Mouse (Mus musculus): ENCODE measurements around the gene Napsa.
A peak's percentile ranks its signal among the peaks of the same experiment; 100 is the strongest.

Napsa gene

DNA sequence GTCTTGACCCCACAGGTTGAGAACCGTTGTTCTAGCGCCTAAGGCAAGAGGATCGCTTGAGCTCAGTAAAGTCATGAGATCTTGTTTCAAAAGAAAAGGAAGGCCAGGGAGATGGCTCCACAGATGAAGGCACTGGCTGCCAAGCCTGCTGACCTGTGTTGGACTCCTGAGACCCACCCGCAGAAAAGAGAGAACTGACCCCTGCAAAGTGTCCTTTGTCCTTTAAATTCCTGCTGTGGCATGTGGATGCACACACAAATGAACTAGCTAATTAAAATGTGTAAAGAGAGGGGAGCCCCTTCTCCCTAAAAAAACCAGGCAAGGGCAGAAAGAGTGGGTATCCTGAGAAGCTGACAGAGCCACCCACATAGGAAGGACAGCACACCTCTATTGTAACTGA is 369 bp upstream of the Napsa start:
- no peak for DNase-seq

DNA sequence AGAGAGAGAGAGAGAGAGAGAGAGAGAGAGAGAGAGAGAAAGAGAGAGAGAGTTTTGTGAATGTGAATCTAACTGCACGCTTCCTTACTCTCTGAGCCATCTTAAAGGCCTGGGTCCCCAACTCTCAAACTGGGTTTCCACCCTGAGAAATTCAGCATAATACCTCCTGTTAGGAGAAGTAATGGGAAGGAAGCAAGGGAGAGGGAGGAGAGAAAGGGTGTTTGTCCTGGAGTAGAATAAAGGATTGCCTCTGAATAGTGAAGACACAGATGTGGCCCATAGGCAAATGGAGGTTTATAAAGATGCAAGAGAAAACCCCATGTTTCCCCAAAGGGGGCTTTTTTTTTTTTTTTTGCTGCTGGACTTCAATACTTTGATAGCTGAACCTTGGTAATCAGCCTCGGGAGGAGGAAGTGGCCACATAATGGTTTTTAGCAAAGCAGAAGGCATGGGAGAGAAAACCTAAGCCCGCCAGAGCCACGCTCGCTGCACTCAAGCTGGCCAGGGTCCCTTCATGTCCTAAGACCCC is 840 bp downstream of the Napsa start:
- no peak for DNase-seq

DNA sequence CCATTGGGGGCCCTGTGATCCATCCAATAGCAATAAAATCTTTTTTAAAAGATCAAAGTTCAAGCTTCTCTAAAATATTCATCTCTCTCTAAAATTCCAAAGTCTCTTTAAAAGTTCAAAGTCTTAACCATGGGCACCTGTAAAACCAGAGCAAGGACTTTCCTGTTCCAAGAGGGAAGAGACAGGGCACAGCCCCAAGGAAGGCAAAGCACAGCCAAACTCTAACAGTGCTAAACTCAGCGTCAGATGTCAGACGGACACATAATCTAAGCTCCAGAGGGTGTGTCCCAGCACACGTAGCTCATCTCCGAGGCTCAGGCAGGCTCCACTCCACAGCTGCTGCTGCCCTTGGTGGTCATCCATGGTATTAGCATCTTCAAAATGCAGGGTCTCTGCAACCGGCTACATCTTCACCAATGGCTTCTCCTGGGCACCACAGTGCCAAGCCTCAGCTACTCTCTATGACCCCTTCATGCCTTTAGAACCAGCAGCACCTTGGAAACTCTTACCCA is 4.2 kb downstream of the Napsa start:
- DNase-seq = no peak

DNA sequence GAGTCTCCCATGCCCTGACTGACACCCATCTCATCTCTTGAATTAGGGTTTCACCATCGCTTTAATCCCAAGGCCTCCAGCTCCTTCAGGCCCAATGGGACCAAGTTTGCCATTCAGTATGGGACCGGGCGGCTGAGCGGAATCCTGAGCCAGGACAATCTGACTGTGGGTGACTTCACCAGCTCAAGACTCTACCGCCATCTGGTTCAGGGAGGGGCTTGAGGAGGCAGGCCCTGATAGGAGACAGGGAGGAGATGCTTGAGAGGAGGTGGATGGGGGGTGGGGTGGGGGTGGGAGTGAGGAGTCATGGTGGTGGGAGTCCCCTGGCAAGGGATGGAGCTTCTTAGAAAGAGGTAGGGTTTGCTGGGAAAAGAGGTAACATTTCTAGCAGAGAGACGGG is 9.5 kb downstream of the Napsa start:
- no peak for DNase-seq

DNA sequence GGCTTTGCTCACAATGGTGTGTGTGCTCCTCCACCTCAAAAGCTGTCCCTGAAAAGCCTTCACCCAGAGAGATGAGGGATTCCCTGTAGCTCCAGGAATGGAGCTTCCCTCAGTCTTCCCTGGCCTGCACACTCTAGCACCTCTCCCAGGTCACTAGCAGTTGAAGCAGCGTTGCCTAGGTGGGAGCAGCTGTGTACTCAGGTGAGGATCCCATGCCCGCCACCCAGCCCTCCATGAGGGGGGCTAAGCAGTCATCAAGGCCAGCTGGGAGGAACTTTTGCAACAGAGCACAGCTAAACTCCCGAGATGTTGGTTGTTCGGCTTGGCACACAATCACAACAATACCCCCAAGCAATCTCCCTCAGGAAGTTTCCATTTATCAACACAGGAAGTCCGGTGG is 10.5 kb downstream of the Napsa start:
- DNase-seq = no peak

DNA sequence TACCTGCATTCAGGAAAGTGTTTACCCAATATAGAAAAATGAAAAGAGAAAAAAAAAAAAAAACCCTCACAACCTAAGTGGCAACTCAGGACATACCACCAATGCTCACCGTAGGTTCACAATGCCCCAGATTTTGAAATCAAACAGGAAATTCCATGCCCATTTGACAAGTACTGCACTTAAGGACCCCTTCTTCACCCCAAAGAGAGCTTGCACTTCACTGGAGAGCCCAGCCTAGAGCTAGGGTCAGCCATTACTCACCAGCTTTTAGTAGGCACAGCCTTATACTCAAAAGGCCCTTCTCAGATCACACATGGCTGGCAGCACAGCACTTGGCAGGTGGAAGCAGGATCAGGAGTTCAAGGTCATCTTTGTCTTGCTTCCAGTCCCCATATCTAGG is 11.0 kb downstream of the Napsa start:
- DNase-seq = no peak

DNA sequence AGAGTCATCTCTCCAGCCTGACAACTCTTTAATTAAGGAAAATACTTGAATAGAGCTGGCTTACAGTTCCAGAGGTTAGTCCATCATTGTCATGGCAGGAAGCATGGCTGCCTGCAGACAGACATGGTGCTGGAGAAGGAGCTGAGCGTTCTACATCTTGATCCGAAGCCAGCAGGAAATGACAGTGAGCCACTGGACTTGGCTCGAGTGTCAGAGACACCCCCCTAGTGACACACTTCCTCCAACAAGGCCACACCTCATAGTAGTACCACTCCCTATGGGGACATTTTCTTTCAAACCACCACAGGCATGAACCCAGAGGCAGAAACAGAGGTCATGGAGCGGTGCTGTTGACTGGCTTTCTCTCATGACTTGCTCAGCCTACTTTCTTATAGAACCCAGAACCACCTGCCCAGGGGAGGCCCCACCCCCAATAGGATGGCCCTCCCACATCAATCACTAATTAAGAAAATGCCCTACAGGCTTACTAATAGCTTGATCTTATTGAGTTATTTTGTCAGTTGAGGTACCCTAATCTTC is 12.2 kb downstream of the Napsa start:
- DNase-seq = peak; percentile 45

DNA sequence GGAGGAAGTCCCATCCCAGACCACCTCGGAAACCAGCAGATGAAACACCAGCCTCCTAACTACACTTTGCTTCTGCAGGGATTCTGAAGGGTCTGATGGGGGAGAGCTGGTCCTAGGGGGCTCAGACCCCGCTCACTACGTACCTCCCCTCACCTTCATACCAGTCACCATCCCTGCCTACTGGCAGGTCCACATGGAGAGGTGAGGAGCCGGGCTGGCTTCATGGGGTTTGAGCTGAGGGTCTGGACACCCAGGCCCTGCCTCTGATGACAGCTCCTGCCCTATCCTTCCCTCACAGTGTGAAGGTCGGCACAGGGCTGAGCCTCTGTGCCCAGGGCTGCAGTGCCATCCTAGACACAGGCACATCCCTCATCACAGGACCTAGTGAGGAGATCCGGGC is 12.7 kb downstream of the Napsa start:
- peak; percentile 49 for DNase-seq

DNA sequence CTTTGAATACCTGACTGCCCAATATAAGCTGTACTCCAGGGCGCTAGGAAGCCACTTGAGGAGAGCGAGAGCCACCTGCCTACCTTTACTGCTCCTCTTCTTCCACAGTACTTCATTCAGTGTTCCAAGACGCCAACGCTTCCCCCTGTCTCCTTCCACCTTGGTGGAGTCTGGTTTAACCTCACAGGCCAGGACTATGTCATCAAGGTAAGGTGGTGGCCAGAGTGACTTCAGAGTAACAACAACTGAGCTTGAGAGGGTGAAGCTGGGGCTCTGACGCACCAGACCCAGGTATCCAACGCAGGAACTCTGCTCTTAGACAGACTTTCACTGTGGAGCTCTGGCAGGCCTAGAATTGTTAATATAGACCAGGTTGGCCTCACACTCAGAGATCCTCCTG is 13.4 kb downstream of the Napsa start:
- DNase-seq = peak; percentile 53

DNA sequence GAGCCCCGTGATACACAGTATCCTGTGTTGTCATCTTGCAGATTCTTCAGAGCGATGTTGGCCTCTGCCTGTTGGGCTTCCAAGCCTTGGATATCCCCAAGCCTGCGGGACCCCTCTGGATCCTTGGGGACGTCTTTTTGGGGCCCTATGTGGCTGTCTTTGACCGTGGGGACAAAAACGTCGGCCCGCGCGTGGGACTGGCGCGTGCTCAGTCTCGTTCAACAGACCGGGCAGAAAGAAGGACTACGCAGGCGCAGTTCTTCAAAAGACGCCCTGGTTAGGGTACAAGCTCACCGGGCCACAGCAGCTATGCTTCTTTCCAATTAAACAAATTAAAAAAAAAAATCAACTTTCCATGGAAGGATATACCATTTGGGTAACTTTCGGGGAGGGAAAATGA is 14.3 kb downstream of the Napsa start:
- DNase-seq = peak; percentile 85

DNA sequence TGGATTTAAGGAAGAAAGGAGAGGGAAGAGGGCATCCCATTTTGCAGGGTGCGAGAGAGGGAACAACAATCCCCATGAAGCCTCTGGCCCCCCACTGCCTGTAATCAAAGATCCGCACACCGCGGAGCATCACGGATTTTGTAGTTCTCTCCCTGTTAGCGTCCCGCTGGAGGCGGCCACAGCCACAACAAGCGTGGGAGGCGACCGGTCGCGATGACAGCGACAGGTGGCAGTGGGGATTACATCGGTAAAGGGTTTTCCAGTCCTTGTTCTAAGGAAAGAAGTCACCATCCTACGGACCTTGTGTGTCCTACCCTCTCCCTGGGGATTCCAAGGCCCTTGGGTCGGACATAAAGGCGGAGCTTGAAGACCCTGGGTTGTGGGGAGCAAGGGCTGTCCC is 14.8 kb downstream of the Napsa start:
- DNase-seq = peak; percentile 91

DNA sequence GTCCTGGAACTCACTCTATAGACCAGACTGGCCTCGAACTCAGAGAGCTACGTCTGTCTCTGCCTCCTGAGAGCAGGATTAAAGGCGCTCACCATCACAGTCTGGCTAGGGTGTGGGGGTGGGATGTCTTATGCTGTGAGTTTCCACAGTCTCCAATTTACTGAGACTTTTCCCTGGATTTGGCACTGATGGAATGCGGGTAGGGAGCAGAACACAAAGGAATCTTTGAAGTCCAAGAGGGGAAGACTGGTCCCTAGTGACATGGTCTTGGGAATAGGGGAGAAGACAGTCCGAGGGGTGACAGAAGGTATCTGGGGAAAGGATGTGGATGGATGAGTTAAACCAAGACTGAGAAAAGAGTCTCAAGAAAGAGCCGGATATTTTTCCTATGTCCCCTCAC is 15.5 kb downstream of the Napsa start:
- peak; percentile 53 for DNase-seq

DNA sequence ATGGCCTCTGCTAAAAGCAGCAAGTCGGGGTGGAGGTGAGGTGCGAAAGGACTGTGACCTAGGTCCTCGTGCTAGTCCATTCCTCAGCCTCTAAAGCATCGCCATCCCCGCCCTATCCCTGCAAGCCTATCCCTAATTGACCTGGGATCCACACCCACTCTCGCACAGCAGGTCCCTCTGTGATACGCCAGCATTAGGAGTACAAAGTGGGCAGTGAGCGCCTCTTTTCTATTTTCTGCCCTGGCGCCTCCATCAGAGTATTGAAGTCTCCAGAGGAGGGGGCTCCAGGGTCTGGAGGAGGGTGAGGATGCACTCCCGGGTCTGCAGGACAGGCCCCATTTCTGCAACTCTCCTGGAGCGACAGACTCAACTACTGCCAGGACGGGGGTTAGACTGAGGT is 16.2 kb downstream of the Napsa start:
- DNase-seq = peak; percentile 75

DNA sequence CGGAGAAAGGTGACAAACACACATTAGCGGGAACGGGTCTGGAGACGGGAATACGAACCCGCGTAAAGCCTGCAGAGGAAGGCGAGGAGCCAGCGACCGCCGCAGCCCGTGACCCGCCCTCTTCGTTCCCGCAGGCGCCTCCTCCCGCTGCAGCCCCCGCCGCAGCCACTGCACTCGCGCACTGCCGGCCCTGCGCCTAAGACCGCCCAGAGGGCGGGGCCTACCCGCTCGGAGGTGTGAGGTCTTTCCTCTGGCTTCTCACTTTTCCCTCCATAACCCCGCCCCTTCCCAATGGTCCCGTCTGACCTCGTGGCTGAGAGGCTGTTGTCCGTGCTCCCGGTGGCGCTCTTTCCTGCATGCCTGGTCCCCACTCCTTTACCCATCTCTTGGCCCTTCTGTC is 17.0 kb downstream of the Napsa start:
- peak; percentile 99 for DNase-seq

DNA sequence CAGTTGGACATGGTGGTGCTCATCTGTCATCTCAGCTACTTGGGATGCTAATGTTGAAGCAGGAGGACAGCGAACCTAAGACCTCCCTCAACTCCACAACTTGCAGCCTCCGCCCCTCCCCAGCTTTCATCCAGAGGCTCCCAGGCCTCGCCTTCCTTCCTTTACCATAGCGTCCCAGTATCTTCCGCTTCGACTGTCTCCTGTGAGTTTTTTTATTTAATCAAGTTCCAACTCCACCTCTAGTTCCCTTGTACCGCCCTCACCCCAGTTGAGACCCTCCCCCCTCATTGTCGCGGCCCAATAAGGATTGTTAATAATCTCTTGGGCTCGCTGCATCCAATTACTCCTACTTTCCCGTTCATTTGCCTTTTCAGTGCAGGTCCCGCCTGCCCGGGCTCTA is 17.8 kb downstream of the Napsa start:
- peak; percentile 79 for DNase-seq

DNA sequence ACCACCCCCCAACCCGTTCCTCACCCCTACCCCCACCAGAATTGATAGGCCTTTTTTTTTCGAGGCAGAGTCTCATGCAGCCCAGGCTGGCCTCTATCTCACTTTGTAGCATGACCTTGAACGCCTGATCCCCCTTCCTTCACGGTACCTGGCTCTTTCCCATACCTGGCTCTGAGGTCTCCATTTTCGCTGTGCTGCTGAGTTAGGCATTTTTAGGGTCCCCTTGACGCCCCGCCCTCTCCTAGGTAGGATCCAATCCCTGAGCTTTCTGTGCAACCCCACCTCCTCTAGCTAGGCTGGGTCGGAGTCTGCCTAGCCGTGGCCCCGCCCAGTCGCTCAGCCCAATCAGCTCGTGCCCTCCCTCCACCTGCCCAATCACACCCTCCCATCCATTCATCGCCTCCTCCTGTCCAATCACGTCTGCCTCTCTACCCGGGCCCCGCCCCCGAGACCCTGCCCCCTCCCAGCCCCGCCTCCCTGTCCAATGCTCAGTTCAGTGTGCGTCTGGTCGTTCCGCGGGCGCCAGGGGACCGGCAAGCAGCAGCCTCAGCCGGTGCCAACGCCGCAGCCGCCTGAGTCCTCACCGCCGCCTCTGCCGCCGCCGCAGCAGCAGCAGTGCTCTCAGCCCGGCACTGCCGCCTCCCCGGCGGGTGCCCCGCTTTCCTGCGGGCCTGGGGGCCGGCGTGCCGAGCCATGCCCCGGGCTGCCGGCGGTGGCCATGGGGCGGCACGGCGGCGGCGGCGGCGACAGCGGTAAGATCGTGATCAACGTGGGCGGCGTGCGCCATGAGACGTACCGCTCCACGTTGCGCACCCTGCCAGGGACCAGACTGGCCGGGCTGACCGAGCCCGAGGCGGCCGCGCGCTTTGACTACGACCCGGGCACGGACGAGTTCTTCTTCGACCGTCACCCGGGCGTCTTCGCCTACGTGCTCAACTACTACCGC is 18.5 kb downstream of the Napsa start, which contains the start of gene Kcnc3:
TSS of gene Kcnc3 (plus strand) at position 263 of the 946 bp plus-strand sequence.
- peak; percentile 100 for DNase-seq

DNA sequence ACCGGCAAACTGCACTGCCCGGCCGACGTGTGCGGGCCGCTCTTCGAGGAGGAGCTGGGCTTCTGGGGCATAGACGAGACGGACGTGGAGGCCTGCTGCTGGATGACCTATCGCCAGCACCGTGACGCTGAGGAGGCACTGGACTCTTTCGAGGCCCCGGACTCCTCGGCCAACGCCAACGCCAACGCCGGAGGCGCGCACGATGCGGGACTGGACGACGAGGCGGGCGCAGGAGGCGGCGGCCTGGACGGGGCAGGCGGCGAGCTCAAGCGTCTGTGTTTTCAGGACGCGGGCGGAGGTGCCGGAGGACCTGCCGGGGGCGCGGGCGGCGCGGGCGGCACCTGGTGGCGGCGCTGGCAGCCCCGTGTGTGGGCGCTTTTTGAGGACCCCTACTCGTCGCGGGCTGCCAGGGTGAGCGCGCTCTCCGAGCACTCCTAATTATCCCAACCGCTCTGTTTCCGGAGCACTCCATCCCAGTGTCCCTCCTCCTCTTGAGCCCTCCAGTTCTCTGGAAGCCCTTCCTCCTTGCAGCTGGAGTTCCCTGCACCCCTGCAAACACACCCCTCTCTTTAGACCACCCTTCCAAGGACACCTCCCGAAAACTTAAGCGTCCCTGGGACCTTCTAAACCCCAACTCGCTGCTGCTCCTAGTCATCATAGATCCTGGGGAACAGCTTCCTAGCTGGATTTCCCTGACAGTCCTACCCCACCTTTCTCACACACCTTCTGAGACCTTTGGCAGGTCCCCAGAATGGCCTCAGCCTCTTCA is 19.4 kb downstream of the Napsa start:
- peak; percentile 77 for DNase-seq

DNA sequence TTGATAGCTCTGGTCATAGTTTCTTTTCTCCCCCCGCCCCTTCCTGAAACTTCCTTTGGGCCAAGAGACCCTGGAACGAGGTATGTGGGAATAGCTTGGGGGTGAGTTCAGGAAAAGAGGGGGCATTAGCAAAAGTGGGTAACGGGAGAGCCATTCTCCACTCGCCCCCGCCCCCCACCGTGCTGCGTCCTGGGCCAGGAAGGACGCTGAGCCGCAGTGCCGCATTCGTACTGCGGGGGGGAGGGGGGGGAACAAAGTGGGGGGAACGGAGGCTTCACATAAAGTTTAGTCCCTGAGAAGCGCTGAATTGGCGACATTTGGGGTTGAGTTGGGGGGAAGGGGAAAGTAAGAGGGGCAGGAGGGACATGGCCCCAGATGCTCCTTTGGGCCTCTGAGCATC is 20.9 kb downstream of the Napsa start:
- peak; percentile 77 for DNase-seq

DNA sequence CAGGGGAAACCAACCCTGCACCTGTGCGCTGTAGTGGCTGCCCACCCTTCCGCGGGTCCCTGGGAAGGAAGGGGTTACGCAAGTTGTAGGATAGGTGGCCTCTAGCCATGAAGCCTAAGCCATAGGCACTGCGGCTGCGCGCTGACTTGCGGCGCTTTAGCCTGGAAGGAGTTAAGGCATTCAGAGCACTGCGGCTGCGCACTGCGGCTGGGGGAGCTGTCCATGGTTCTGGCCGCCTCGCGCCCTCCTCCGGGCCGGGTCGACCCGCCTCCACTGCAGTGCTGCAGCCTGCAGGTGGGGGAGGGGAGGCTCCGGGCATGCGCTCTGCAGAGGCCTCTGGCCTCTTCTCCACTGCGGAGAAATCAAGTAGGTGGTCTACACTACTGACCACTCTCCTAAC is 21.6 kb downstream of the Napsa start:
- peak; percentile 99 for DNase-seq

DNA sequence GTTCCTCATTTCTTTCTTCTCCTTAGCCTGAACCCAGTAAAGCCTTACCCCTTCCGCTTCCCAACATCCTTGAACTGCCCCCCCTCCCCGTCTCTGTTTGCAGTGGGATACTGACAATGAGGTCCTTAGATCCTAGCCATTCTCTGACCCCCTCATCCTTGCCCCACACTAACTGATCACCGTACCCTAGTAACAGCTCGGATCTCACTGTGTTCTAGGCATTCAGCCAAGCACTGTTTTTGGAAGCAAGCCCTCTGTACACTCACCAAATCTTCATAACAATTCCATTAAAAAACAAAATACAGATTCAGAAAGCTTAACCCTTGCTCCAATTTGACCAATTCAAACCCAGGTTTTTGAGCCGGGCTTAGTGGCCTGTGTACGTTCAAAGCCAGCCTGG is 22.1 kb downstream of the Napsa start:
- DNase-seq = peak; percentile 87

DNA sequence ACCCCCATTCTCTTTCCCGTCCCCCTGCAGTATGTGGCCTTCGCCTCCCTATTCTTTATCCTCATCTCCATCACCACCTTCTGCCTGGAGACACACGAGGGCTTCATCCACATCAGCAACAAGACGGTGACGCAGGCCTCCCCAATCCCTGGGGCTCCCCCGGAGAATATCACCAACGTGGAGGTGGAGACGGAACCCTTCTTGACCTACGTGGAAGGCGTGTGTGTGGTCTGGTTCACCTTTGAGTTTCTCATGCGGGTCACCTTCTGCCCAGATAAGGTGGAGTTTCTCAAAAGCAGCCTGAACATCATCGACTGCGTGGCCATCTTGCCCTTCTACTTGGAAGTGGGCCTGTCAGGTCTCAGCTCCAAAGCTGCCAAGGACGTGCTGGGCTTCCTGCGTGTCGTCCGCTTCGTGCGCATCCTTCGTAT is 23.0 kb downstream of the Napsa start:
- peak; percentile 62 for DNase-seq

DNA sequence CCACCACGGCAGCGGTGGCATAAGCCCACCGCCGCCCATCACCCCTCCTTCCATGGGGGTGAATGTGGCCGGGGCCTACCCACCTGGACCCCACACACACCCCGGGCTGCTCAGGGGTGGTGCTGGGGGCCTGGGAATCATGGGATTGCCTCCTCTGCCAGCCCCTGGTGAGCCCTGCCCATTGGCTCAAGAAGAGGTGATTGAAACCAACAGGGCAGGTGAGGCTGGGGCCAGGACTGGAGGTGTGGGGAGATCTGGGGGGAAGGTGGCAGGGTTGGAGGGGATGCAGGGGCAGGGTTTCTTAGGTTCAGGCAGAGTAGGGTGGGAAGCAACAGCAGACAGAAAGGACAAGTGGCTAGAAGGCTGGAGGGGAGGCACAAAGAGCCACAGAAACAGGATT is 23.9 kb downstream of the Napsa start:
- DNase-seq = peak; percentile 64

DNA sequence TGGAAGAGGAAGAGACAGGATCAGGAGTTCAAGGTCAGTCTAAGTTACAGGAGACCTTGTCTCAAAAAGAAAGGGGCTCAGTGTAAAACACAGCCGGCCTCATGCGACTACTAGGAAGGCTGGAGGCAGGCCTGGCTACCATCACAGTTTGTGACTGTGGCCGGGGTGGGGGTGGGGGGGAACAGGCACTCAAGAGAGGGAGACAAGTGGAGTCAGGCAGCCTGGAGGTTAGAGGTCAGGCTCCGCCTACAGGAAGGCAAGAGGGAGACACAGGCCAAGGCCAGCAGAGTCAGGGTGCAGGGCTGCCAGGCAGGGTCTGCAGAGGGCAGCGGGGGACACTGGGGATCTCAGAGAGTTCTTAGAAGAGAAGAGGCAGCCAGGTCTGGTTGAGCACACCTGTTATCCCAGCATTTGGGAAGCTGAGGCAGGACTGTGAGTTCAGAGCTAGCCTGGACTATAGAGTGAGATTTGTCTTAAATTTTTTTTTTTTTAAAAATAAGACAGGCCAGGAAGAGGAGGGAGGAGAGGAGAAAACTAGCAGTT is 24.9 kb downstream of the Napsa start:
- DNase-seq = peak; percentile 60

Measured in cerebellum, adult 11-12 months (tissue).